ENCODE assay signal across 9 mouse cellular contexts in genomic region chr3:54764418-54764817, GRCm38 (mm10). TPM values are rescaled to one million over a fixed set of nuclear protein-coding genes. Genes with fewer than 3 reads are reported as not detected.
DNase-seq lines count a peak whose midpoint lies in the region; ATAC-seq and TF ChIP-seq lines count a peak whose summit lies in the region.
"Had no signal": no experiment of that assay in that cellular context is flagged by ENCODE, and none has a peak within 500 bp of the region (broad histone marks: within the 10 kb centered on the region; RNA-seq: fewer than 3 reads in every experiment).

No protein-coding gene starts in this region.

- H3K4me1 ChIP-seq in embryonic facial prominence, embryonic 15.5 days = no peaks in the 10 kb centered on the region
- no peaks in the 10 kb centered on the region for H3K4me1 ChIP-seq in heart, postnatal 0 days (ENCODE audit: control insufficient read depth, insufficient read depth)
- peaks cover 12% of the 10 kb centered on the region for H3K4me1 ChIP-seq in lung, embryonic 16.5 days (replicated peaks; ENCODE audit: control insufficient read depth, insufficient read depth, low read length)

- no peak for TF ChIP-seq CTCF in heart, postnatal 0 days (IDR thresholded peaks at IDR 0.05; ENCODE audit: low read depth)

- no peaks in the 10 kb centered on the region for H3K27me3 ChIP-seq in embryonic facial prominence, embryonic 15.5 days
- H3K27me3 ChIP-seq in heart, postnatal 0 days (ENCODE audit: control insufficient read depth, insufficient read depth, low read length) = no peaks in the 10 kb centered on the region
- no peaks in the 10 kb centered on the region for H3K27me3 ChIP-seq in lung, embryonic 16.5 days (ENCODE audit: control insufficient read depth, insufficient read depth, low read depth, low read length)

- TF ChIP-seq EP300 in heart, postnatal 0 days (IDR thresholded peaks at IDR 0.05; ENCODE audit: low read depth) = no peak

- H3K4me2 ChIP-seq in embryonic facial prominence, embryonic 15.5 days (replicated peaks) = peak overlapping the region; percentile 34
- H3K4me2 ChIP-seq in heart, postnatal 0 days (ENCODE audit: low read depth, low read length) = peak overlapping the region; percentile 48
- H3K4me2 ChIP-seq in lung, embryonic 16.5 days (ENCODE audit: low read depth, low read length) = peak overlapping the region; percentile 42

- WGBS in embryonic facial prominence, embryonic 15.5 days = 55% methylated on average over 18 of the region's 18 CpGs
- 48% methylated on average over 18 of the region's 18 CpGs for WGBS in heart, postnatal 0 days
- 51% methylated on average over 18 of the region's 18 CpGs for WGBS in lung, embryonic 16.5 days

- no peaks in the 10 kb centered on the region for H3K9me3 ChIP-seq in embryonic facial prominence, embryonic 15.5 days (replicated peaks)
- no peaks in the 10 kb centered on the region for H3K9me3 ChIP-seq in heart, postnatal 0 days (replicated peaks; ENCODE audit: control insufficient read depth, low read length)
- H3K9me3 ChIP-seq in lung, embryonic 16.5 days (ENCODE audit: control insufficient read depth, low read length) = no peaks in the 10 kb centered on the region

- no peak; the same call in 1 of the 2 replicates for ATAC-seq in embryonic facial prominence, embryonic 15.5 days (ENCODE audit: insufficient number of reproducible peaks, low FRiP score, low TSS enrichment, low read depth)
- peak; percentile 85 for ATAC-seq in heart, postnatal 0 days (ENCODE audit: insufficient read depth, low read depth)
- ATAC-seq in lung, embryonic 16.5 days (ENCODE audit: low read depth) = no peak

- DNase-seq in adrenal gland, adult (ENCODE audit: inconsistent age in 2 of 2, low spot score in 1 of 2) = peak; percentile 36 to 67
- DNase-seq in adrenal gland, adult 18-20 months (ENCODE audit: low spot score in 2 of 2) = no peak
- peak; percentile 43 for DNase-seq in heart, postnatal 0 days (ENCODE audit: low spot score)
- peak; percentile 50 for DNase-seq in kidney, postnatal 14 days
- DNase-seq in skeletal muscle tissue, adult 2 months (ENCODE audit: low read depth, low spot score) = peak; percentile 28
- no peak for DNase-seq in adipocyte (ENCODE audit: low spot score)

- H3K27ac ChIP-seq in embryonic facial prominence, embryonic 15.5 days (replicated peaks) = no peak overlapping the region
- no peak overlapping the region for H3K27ac ChIP-seq in heart, postnatal 0 days (ENCODE audit: low read depth)
- H3K27ac ChIP-seq in lung, embryonic 16.5 days (ENCODE audit: low read length) = no peak overlapping the region
- H3K27ac ChIP-seq: macrophage had no signal

- H3K9ac ChIP-seq in embryonic facial prominence, embryonic 15.5 days = no peak overlapping the region
- no peak overlapping the region for H3K9ac ChIP-seq in heart, postnatal 0 days (replicated peaks; ENCODE audit: low read depth, low read length)
- no peak overlapping the region for H3K9ac ChIP-seq in lung, embryonic 16.5 days (ENCODE audit: low read length)

- no peaks in the 10 kb centered on the region for H3K36me3 ChIP-seq in embryonic facial prominence, embryonic 15.5 days
- H3K36me3 ChIP-seq in heart, postnatal 0 days (replicated peaks; ENCODE audit: control insufficient read depth, insufficient read depth, low read length) = no peaks in the 10 kb centered on the region
- H3K36me3 ChIP-seq in lung, embryonic 16.5 days (ENCODE audit: control insufficient read depth, insufficient read depth, low read length) = no peaks in the 10 kb centered on the region

- H3K4me3 ChIP-seq in embryonic facial prominence, embryonic 15.5 days (replicated peaks) = peak overlapping the region; percentile 29
- H3K4me3 ChIP-seq in heart, postnatal 0 days (ENCODE audit: low read depth, low read length) = peak overlapping the region; percentile 30
- peak overlapping the region; percentile 27 for H3K4me3 ChIP-seq in lung, embryonic 16.5 days (ENCODE audit: low read length)

RNA-seq across cellular contexts. Expression of gene Smad9, which starts 9.0 kb away (rescaled TPM):
- 10 to 100 TPM in 1 of 2 experiments, 1 to 10 TPM in 1; 9.8 to 19.8 TPM for total RNA-seq in adrenal gland, adult 18-20 months (2021)
- 1.2 TPM in 2 replicates for polyA plus RNA-seq in embryonic facial prominence, embryonic 15.5 days (2015; fragmentation: Nextera tagmentation; extraction: Ambion mirVana)
- total RNA-seq in heart, postnatal 0 days (2014; rRNA removed; ENCODE audit: low replicate concordance) = 0.69 and 1.0 TPM in 2 replicates
- 0.27 and 0.30 TPM in 2 replicates for polyA plus RNA-seq in heart, postnatal 0 days (2015; fragmentation: Nextera tagmentation; extraction: Ambion mirVana)
- polyA plus RNA-seq in lung, embryonic 16.5 days (2015; fragmentation: Nextera tagmentation; extraction: Ambion mirVana) = 1.8 and 2.4 TPM in 2 replicates
- polyA plus RNA-seq: macrophage had no signal

RNA-seq across cellular contexts. Expression of gene Alg5, which starts 29.1 kb away (rescaled TPM):
- total RNA-seq in adrenal gland, adult 18-20 months (2021) = 10 to 100 TPM; 33.6 to 43.3 TPM
- 58.4 TPM in 2 replicates for polyA plus RNA-seq in embryonic facial prominence, embryonic 15.5 days (2015; fragmentation: Nextera tagmentation; extraction: Ambion mirVana)
- 10.4 and 26.9 TPM in 2 replicates for total RNA-seq in heart, postnatal 0 days (2014; rRNA removed; ENCODE audit: low replicate concordance)
- 37.3 and 41.3 TPM in 2 replicates for polyA plus RNA-seq in heart, postnatal 0 days (2015; fragmentation: Nextera tagmentation; extraction: Ambion mirVana)
- 50.5 and 51.9 TPM in 2 replicates for polyA plus RNA-seq in lung, embryonic 16.5 days (2015; fragmentation: Nextera tagmentation; extraction: Ambion mirVana)

RNA-seq across cellular contexts. Expression of gene Exosc8, which starts 29.2 kb away (rescaled TPM):
- total RNA-seq in adrenal gland, adult 18-20 months (2021) = 10 to 100 TPM; 25.7 to 34.4 TPM
- 100 and 104 TPM in 2 replicates for polyA plus RNA-seq in embryonic facial prominence, embryonic 15.5 days (2015; fragmentation: Nextera tagmentation; extraction: Ambion mirVana)
- total RNA-seq in heart, postnatal 0 days (2014; rRNA removed; ENCODE audit: low replicate concordance) = 18.8 and 44.5 TPM in 2 replicates
- 33.9 and 36.5 TPM in 2 replicates for polyA plus RNA-seq in heart, postnatal 0 days (2015; fragmentation: Nextera tagmentation; extraction: Ambion mirVana)
- polyA plus RNA-seq in lung, embryonic 16.5 days (2015; fragmentation: Nextera tagmentation; extraction: Ambion mirVana) = 119 and 123 TPM in 2 replicates

RNA-seq across cellular contexts. Expression of gene Rfxap, which starts 43.2 kb away (rescaled TPM):
- total RNA-seq in adrenal gland, adult 18-20 months (2021) = 10 to 100 TPM; 25.0 to 31.7 TPM
- 44.7 and 45.9 TPM in 2 replicates for polyA plus RNA-seq in embryonic facial prominence, embryonic 15.5 days (2015; fragmentation: Nextera tagmentation; extraction: Ambion mirVana)
- 10.4 and 14.5 TPM in 2 replicates for total RNA-seq in heart, postnatal 0 days (2014; rRNA removed; ENCODE audit: low replicate concordance)
- polyA plus RNA-seq in heart, postnatal 0 days (2015; fragmentation: Nextera tagmentation; extraction: Ambion mirVana) = 21.2 and 22.1 TPM in 2 replicates
- 25.4 and 26.2 TPM in 2 replicates for polyA plus RNA-seq in lung, embryonic 16.5 days (2015; fragmentation: Nextera tagmentation; extraction: Ambion mirVana)

RNA-seq across cellular contexts. Expression of gene Gm21958, which starts 50.3 kb away (rescaled TPM):
- total RNA-seq in adrenal gland, adult 18-20 months (2021) = not detected
- polyA plus RNA-seq in embryonic facial prominence, embryonic 15.5 days (2015; fragmentation: Nextera tagmentation; extraction: Ambion mirVana) = 0.45 TPM in 1 of 2 replicates, not detected in the other
- total RNA-seq in heart, postnatal 0 days (2014; rRNA removed; ENCODE audit: low replicate concordance) = not detected in 2 replicates
- polyA plus RNA-seq in heart, postnatal 0 days (2015; fragmentation: Nextera tagmentation; extraction: Ambion mirVana) = not detected in 2 replicates
- 0.67 TPM in 1 of 2 replicates, not detected in the other for polyA plus RNA-seq in lung, embryonic 16.5 days (2015; fragmentation: Nextera tagmentation; extraction: Ambion mirVana)
- polyA plus RNA-seq: macrophage had no signal

Comparison
In these comparisons a context has a peak if more than half of its experiments do, and no peak if none do; other contexts are left out.
1. DNase-seq: peak in adrenal gland, adult (2 of 2), heart, postnatal 0 days (single experiment), kidney, postnatal 14 days (single experiment) and skeletal muscle tissue, adult 2 months (single experiment); none in adrenal gland, adult 18-20 months (0 of 2) and adipocyte (single experiment).
2. Peak in every context shown above with its lines, with median percentiles within 50 percentile points of each other: H3K4me2 ChIP-seq and H3K4me3 ChIP-seq.